Mouse (Mus musculus) adrenal gland, adult 2 months (tissue): ENCODE data around the gene Arpc4. TPM values are rescaled to one million over a fixed set of nuclear protein-coding genes. Genes with fewer than 3 reads are reported as not detected.

Experiments used
- DNase-seq: peaks from one replicate; pipeline ENCODE4 v3.0.0; 2021
- polyA plus RNA-seq: library from polyadenylated mRNA; depleted of rRNA; stranded (reverse); fragments of >200 nt; gene quantifications from 2 replicates; pipeline ENCODE4 v1.2.3, GENCODE M21; 2012
- total RNA-seq, 2 experiments: library from RNA; stranded (reverse); gene quantifications; 2 replicates each; pipeline ENCODE4 v1.2.3; 2021

The Arpc4 gene
- total and polyA plus RNA-seq, 3 experiments = 61.0 to 211 (median 175) TPM

DNA sequence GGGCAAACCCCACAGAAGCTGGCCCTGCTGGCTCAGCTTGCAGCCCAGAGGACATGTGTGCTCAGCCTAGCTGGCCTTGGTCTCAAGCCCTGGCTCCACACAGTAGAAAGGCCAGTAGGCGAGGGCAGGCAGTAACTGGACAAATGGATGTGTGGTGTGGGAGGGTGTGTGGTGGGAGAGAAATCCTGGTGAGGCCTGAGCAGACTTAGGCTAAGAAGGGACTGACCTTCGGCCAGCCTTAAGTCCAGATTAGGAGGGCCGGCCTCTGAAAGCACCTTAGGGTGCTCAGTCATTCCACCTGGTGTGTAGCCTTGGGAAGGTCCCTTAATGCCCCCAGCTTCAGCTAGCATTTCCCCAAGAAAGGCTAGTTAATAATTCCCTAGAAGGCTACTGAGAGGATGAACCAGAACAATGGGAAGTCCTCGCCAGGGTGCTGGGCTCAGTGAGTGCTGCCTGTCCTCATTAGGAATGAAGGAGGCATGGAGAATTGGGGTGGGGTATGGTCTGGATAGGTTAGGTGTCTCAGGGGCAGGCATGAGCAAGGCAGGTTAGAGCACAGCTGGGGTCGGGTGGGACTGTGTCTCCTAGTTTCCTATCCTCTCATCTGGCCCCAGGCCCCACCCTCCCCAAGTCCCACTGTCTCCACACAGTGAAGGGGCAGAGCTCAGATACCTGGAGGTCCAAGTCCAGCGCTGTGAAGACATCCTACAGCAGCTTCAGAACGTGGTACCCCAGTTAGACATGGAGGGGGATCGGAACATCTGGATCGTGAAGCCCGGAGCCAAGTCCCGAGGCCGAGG, 26.9 kb downstream of the Arpc4 start:
- no peak for DNase-seq

DNA sequence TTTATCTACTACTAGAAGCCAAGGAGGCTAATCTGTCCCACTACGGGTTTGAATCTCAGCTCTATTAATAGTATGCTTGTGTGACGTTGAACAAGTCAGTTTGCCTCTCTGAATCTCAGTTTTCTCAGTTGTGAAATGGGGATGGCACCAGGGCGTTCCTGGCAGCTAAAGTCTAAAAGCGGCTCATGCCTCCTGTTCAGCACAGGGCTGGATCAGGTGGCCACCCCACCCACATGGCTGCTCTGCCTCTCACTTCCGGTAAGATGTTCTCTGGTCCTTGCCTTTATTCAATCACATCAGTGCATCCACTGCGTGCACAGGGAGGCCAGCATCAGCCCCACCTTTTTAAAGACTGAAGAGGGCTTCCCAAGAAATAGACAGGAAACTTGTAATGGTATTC, 27.6 kb downstream of the Arpc4 start:
- DNase-seq = no peak

DNA sequence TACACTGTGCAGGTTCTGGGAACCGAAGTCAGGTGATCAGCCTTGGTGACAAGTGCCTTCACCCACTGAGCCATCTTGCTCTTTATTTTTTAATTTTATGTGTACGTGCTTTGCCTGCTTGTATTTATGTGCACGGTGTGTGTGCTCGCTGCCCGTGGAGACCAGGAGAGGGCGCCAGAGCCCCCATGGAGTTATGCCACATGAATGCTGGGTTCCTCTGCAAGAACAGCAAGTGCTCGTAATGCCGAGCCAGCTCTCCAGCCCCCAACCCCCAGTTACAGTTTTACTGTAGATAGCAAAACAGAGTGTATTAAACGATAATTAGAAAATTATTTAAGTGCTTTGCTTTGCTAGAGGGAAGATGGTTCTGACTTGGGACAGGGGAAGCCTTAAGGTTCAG, 28.8 kb downstream of the Arpc4 start:
- no peak for DNase-seq

DNA sequence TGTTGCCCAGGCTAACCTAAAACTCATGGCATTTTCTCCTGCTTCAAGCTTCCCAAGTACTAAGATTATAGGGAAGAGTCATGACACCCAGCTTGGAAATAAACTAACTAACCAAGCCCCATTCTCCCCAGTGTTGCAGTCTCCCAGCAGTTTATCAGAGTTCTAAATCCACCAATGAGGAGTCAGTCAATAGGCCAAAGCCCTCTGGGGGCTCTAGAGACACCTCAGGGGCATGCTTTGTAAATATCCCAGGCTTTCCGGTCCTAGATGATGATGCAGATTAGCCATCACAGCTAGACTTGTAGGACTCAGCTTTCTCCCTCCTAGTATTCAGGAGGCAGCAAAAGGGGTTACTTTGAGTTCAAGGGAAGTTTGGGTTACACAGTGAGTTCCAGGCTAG, 32.1 kb downstream of the Arpc4 start:
- no peak for DNase-seq

DNA sequence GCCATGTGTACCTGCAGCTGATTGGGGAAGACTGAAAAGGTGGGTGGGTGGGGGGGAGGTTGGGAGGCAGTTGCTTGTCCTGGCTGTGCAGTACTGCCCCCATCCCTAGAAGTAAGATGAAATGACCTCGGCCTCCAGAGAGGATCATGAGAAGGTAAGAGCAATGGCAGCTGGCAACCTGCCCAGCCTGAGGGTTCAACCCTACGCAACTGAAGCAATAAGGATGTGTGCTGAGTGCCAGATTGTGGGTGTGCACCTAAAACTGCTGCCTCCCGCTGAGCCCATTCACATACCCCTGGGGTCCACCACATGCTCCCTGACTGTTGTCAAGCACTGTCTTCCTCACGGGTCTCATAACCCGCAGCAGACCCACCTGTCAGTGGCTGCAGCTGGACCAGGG, 38.5 kb downstream of the Arpc4 start:
- DNase-seq = no peak

DNA sequence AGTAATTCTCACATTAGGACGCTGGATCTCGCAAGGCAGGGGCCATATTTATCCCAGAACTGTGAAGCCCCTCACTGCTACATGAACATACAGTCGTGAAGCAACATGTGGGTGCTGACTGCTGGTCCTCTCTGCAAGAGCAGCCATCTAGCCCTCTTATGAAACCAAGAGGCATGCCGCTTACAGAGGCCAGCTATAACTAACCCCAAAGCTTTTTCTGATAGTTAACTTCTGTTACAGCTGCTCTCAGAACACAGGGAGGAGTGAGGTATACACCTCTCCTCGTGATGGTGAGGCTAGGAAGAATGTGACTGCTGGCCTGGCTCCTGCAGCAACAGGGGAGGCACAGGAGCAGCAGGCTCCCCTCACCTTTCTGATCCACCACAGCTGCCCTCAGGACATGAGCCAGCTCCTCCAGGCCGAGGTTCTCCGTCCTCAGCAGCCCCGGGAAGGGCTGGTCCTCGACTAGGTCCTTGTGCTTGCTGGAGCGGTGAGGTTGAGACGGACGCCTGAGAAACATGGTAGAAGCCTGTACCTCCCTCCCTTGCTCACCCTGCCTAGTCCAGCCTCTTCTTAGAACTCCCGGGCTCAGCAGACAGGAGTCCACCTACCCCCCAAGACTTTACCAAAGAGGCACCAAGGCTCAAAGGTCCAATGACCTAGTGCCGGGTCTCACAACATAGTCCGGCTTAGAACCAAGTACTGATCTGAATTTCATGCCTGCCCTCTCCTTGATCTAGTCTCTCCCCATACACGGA, 40.7 kb downstream of the Arpc4 start:
- no peak for DNase-seq

DNA sequence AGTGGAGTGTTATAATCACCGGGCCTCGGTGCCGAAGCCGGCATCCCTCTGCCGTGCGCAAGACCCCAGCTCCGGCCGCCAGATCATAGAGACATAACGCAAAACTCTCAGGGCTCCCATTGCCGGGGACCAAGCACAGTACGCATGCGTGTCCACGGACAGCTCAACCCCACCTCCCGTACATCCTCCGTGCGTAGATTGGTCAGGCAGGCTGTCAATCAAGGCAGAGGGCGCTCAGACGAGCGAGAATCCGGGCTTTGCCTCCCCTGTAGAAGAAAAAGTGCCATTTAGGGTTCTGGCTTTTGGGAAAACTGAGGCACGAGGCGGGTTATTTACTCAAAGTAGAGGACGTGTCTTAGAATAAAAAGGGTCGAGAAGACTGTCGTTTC, 41.3 kb downstream of the Arpc4 start, which contains the start of gene Rpusd3:
Gene Rpusd3 (minus strand): TSS at position 142 of the 389 bp plus-strand sequence.
- DNase-seq = peak; percentile 98

DNA sequence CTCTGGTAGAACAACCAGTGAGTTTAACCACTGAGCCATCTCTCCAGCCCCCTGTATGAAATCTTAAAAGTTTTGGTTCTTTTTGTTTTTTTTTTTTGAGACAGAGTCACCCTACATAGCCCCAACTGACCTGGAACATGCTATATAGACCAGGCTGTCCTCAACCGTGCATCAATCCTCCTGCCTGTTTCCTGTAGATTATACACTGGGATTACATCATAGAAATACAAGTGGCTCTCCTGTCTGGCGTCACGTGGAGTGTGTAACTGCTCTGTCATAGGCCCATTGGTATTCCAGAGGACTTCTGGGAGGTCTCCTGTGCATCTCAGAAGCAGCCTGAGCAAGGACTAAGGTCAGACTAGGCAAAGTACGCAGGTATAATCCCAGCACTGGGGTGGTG, 45.1 kb downstream of the Arpc4 start:
- no peak for DNase-seq

DNA sequence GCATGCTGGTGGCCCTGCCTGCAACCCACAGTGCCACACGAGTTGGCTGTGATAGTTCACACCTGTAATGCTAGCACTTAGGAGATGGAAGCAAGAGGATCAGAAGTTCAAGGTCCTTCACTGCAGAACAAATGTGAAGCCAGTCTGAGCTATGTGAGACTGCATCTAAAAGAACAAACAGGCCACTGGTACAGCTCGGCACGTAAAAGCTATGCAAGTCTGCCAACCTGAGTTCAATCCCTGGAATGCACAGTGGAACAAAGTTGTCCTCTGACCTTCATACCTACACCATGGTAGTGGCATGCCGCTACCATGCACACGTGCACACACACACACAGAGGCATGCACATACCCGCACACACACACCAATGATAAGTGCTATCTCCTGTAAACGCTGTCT, 46.3 kb downstream of the Arpc4 start:
- DNase-seq = no peak

DNA sequence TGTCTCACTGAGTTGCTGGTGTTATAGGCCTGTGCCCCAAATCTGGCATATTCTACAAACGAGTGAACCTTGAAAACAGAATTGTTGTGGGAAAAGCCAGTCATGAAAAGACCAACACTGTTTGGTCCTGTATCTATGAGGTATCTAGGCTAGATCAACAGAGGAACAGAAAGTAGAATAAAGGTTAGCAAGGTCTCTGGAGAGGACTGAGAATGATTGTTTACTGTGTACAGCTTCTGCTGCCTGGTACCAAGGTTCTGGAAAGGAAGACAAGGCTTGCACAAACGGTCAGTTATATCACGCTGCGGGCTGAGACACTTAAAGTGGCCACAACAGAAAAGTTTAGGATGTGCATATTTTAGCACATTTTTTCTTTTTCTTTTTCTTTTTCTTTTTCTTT, 48.8 kb downstream of the Arpc4 start:
- DNase-seq = no peak

DNA sequence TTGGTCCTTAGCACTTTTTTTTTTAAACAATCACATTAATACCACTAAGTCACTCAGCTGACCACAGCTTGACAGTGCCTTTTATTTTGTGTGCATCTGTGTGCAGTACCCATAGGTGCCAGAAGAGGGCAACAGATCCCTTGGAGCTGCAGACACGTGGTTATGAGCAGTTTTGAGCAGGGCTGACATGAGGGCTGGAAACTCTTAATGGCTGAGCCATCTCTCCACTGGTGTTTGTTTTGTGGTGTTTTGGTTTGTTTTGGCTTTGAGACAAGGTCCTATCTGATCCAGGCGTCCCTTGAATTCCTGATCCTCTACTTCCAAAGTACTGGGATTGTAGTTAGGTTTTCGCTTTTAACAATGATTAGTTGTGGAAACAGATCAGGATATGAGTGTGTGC, 49.5 kb downstream of the Arpc4 start:
- DNase-seq = no peak

DNA sequence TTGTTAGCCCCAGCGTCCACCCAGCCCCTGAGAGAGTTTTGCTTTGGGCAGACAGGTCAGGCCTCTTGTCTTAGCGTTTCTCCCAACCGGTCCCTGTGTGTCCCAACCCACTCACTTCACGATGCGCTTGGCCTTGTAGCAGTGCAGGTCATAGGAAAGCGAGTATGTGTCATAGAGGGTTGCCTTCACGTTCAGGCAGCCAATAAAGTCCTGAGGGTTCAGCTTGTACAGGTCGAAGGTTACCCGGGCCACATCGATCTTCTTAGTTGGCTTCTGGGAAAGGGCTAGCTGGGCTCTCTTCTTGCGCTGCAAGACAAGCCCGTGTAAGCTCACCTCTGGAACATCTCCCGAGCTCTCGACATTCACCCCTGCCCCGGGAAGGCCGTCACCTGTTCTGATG, 50.1 kb downstream of the Arpc4 start:
- no peak for DNase-seq

DNA sequence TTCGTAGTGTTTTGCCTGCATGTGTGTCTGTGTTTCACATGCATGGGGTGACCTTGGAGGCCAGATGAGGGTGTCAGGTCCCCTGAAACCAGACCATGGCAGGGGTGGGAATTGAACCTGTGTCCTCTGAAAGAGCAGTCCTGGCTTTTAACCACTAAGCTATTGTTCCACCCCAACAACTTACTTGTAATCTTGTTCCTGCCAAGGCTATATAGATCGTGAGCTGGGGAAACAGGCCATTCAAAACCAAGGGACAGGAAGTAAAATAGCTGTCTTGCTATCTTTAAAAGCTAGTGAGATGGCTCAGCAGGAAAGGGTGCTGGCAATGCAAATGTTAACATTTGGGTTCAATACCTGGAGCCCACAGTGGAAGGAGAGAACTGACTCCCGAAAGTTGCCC, 52.0 kb downstream of the Arpc4 start:
- no peak for DNase-seq

DNA sequence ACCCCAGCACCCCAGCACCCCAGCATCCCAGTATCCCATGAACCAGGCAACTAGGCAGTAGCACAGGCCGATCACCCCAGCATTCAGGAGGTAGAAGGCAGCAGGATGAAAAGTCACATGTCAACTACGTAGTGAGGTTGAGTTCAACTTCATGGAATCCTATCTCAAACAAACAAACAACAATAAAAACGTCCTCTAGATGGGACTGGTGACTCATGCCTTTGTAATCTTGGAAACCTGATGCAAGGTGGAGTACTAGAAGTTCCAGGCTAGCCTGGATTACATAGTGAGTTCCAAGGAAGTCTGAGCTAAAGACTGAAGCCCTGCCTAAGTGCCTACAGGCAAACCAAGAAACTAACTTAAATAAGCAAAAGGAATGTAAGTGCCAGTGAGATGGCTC, 52.9 kb downstream of the Arpc4 start:
- no peak for DNase-seq

DNA sequence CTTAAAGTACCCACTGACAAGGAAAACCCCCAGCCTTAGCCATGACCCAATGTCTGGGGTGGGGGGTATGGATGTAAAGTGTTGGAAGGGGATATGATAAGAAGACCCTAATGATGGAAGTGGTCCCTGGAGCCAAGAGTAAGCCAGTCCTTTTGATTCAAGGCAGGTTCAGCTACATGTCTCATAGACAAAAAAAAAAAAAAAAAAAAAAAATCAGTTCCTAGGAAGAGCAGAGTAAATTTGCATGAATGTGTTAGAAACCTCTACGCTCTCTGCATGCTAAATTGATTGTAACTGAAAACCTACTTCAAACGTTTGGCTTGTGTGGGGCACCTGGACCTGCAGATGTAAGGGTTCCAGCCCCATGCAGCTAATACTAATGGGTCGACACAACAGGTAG, 53.9 kb downstream of the Arpc4 start:
- no peak for DNase-seq

DNA sequence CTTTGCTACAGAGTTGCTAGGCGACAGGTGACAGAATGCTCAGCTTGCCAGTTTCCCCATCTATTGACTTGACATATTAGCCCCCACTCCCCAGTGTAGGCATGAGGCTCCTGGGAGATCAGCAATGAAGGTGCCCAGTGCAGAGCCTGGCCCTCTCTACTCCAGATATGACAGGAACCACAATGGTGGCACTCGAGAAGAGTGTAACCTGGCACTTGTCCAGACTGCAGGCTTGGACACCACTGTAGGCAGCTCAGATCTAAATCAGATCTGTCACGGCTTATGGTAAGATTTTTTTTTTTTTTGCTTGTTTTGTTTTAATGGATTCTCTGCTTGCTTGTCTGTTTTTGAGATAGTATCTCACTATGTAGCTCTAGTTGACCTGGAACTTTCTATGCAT, 55.7 kb downstream of the Arpc4 start:
- DNase-seq = no peak

DNA sequence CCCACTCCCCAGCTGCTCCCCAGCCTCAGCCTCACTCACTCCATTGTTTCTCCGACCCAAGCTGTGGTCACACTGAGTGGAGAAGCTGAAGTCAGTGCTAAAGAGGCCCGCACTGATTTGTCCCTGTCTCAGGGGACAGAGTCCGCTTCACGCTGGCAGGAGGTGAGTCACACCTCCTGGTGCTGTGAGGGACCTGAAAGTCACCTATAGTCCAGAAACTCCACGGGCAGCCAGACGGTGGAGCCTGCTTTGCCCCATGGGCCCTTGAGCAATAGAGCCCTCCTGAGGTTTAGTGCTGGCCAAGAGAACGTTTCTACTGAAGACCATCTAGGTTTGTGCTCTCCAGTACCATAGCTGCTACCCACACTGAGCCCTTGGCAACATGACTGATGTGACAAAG, 56.8 kb downstream of the Arpc4 start:
- peak; percentile 44 for DNase-seq

DNA sequence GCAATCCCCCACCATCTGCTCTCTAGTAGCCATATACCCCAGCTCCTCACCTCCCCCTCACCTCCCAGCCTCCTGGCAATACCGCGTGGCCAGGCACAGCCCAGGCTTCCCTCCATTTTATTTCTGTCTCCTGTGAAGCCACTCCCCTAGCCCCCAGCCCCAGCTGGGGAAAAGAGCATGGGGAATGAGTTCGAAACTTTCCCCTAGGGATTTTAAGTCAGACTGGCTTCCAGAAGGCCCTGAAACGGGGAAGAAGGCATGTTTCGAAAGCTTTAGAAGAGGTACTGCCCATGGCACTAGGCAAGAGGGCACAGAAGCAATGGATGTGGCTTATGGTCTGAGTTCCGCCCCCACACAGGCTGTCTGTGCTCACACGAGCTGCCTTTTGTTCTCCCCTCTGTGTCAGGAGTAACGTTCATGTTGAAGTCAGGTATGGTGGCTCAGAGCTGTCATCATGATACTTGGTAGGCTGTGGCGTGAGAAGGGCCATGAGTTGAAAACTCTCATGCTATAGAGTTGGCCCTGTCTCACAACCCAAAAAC, 57.8 kb downstream of the Arpc4 start, which contains the start of gene Cidec:
Gene Cidec (minus strand): TSS at position 97 of the 542 bp plus-strand sequence.
- peak; percentile 42 for DNase-seq

DNA sequence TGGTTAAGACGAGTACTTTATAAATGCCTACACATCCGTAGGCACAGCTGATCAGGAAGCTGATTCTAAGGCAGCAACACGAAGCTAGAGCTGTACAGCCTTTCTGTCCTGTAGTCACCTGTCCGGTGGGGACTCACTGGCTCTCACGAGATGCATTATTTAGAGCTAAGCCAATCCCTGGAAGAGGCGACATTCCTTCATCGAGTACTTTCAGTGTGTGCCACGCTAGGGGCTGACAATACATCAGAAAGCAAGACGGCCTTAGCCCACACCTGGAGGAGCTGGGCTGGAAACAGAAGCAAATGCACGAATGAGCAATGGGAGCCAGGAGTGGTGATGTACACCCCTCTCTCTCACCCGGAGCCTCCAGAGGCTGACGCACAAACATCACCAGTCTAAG, 59.2 kb downstream of the Arpc4 start:
- DNase-seq = no peak

DNA sequence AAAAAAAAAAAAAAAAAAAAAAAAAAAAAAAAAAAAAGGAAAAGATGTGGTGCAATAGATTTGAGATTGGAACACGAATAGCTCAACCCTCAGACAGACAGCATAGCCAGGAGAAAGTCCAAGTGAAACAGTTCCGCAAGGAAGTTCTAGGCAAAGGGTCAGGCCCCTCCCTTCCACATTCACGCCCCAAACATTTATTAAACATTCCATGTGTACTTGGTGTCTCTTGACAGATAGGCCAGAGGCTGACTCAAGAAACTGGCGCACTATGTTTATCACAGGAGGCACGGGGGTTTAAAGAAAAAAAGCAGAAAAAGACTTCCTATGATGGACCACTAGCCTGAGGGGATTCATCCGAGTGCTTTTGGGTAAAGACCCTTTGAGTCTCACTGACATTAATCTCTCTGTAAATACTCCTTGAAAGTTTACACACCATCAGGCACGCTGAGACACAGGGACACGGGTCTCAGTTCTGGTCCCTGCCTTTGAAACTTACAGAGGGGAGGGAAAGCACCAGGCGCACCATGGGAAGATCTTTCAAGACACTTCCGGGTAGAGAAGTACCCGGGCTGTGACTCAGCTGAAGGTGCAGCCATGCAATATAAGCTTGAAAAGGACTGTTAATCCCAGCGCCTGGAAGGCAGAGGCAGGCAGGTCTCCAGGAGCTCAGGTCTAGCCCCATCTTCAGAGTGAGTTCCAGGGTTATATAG, 61.0 kb downstream of the Arpc4 start:
- peak; percentile 26 for DNase-seq
